Mouse (Mus musculus): Measurements from ENCODE around the gene Nop16. TPM values are rescaled to one million over a fixed set of nuclear protein-coding genes. Genes with fewer than 3 reads are reported as not detected.
"Not testable (repeated sequence)": the region's sequence is repeated elsewhere in the genome, so short reads cannot be mapped to it uniquely, and the experiment has no call there.

Gene Nop16
- 53.0 and 53.1 TPM in 2 replicates for polyA plus RNA-seq (2015; fragmentation: Nextera tagmentation; extraction: Ambion mirVana)

- Histone ChIP-seq H3K4me3 (peak within 1 kb of the TSS; percentile 86), H3K9ac (peak within 1 kb of the TSS; percentile 86), H3K27me3 (no peaks in the 10 kb centered on the region), H3K27ac (peak within 1 kb of the TSS; percentile 94), H3K4me2 (peak within 1 kb of the TSS; percentile 85), H3K36me3 (peaks cover 53% of the 10 kb centered on the region), H3K9me3 (no peaks in the 10 kb centered on the region), H3K4me1 (replicated peaks) (peaks cover 30% of the 10 kb centered on the region)
- WGBS = under 1% methylated on average over 50 of the region's 51 CpGs
- peak; percentile 98 for ATAC-seq (ENCODE audit: low FRiP score)
Measured at GRCm38 (mm10) chr13:54589996-54590951, at the start of gene Nop16, which contains the start of gene Higd2a. Gene Nop16, minus strand, starts transcription at chr13:54590090. Gene Higd2a, plus strand, starts transcription at chr13:54590207.

- ATAC-seq (ENCODE audit: low FRiP score) = no peak
- WGBS = 98% methylated on average over 3 of the region's 3 CpGs
Measured at GRCm38 (mm10) chr13:54635011-54635410, 45.1 kb upstream of the Nop16 start.

GRCm38 (mm10) chr13:54632731-54633277 lies 42.9 kb upstream of the Nop16 start:
- H3K4me1 ChIP-seq (replicated peaks) = no peaks in the 10 kb centered on the region; the same call in 1 of the 2 replicates
- H3K27ac ChIP-seq = no peak overlapping the region
- WGBS = 80% methylated on average over 3 of the region's 3 CpGs
- ATAC-seq (ENCODE audit: low FRiP score) = no peak
- no peak overlapping the region for H3K4me2 ChIP-seq
- H3K4me3 ChIP-seq = no peak overlapping the region
- no peaks in the 10 kb centered on the region for H3K27me3 ChIP-seq
- H3K36me3 ChIP-seq = peaks cover 23% of the 10 kb centered on the region
- H3K9ac ChIP-seq = no peak overlapping the region
- no peaks in the 10 kb centered on the region for H3K9me3 ChIP-seq

More at GRCm38 (mm10) chr13:54635011-54635410, 45.1 kb upstream of the Nop16 start:
- Histone ChIP-seq H3K36me3 (peaks cover 41% of the 10 kb centered on the region), H3K9ac (no peak overlapping the region), H3K27me3 (no peaks in the 10 kb centered on the region), H3K4me2 (no peak overlapping the region), H3K4me1 (replicated peaks) (no peaks in the 10 kb centered on the region), H3K27ac (no peak overlapping the region), H3K9me3 (no peaks in the 10 kb centered on the region), H3K4me3 (no peak overlapping the region)

- peaks cover 10% of the 10 kb centered on the region for H3K36me3 ChIP-seq
- peaks cover 6% of the 10 kb centered on the region for H3K4me1 ChIP-seq (replicated peaks)
- no peak overlapping the region for H3K4me2 ChIP-seq
- no peaks in the 10 kb centered on the region for H3K9me3 ChIP-seq
- H3K27me3 ChIP-seq = no peaks in the 10 kb centered on the region
- no peak overlapping the region for H3K9ac ChIP-seq
- WGBS = 95% methylated on average over 4 of the region's 4 CpGs
- no peak for ATAC-seq (ENCODE audit: low FRiP score)
- H3K27ac ChIP-seq = no peak overlapping the region
- no peak overlapping the region for H3K4me3 ChIP-seq
Measured at GRCm38 (mm10) chr13:54629128-54629527, 39.2 kb upstream of the Nop16 start.

GRCm38 (mm10) chr13:54621960-54622521 lies 32.2 kb upstream of the Nop16 start:
- ATAC-seq (ENCODE audit: low FRiP score) = peak; percentile 83

GRCm38 (mm10) chr13:54621155-54621932 lies 31.5 kb upstream of the Nop16 start, which contains the start of gene Faf2:
Gene Faf2, plus strand, starts transcription at chr13:54621784.
- Histone ChIP-seq H3K4me3 (peak within 1 kb of the TSS; percentile 89), H3K4me1 (replicated peaks) (peaks cover 24% of the 10 kb centered on the region), H3K4me2 (peak within 1 kb of the TSS; percentile 91), H3K9ac (peak within 1 kb of the TSS; percentile 94), H3K27me3 (no peaks in the 10 kb centered on the region), H3K36me3 (no peaks in the 10 kb centered on the region), H3K9me3 (no peaks in the 10 kb centered on the region), H3K27ac (peak within 1 kb of the TSS; percentile 93)
- peak; percentile 98 for ATAC-seq (ENCODE audit: low FRiP score)
- 12% methylated on average over 44 of the region's 44 CpGs for WGBS

More at GRCm38 (mm10) chr13:54621960-54622521, 32.2 kb upstream of the Nop16 start:
- Histone ChIP-seq H3K4me2 (peak overlapping the region; percentile 91), H3K4me1 (replicated peaks) (peaks cover 24% of the 10 kb centered on the region), H3K9ac (peak overlapping the region; percentile 94), H3K27me3 (no peaks in the 10 kb centered on the region), H3K4me3 (peak overlapping the region; percentile 89), H3K9me3 (no peaks in the 10 kb centered on the region), H3K27ac (peak overlapping the region; percentile 93), H3K36me3 (no peaks in the 10 kb centered on the region)
- WGBS = 1% methylated on average over 27 of the region's 27 CpGs

GRCm38 (mm10) chr13:54616998-54617397 lies 27.1 kb upstream of the Nop16 start:
- Histone ChIP-seq H3K9me3 (no peaks in the 10 kb centered on the region), H3K4me2 (no peak overlapping the region), H3K9ac (no peak overlapping the region), H3K4me1 (replicated peaks) (no peaks in the 10 kb centered on the region), H3K27me3 (no peaks in the 10 kb centered on the region), H3K27ac (no peak overlapping the region), H3K4me3 (no peak overlapping the region), H3K36me3 (no peaks in the 10 kb centered on the region)
- WGBS = 73% methylated on average over 6 of the region's 6 CpGs
- ATAC-seq (ENCODE audit: low FRiP score) = no peak

GRCm38 (mm10) chr13:54616307-54616706 lies 26.4 kb upstream of the Nop16 start:
- H3K4me1 ChIP-seq (replicated peaks) = no peaks in the 10 kb centered on the region; the same call in 1 of the 2 replicates
- no peaks in the 10 kb centered on the region for H3K36me3 ChIP-seq
- no peak overlapping the region for H3K9ac ChIP-seq
- H3K27me3 ChIP-seq = no peaks in the 10 kb centered on the region
- H3K27ac ChIP-seq = no peak overlapping the region
- no peak overlapping the region for H3K4me3 ChIP-seq
- no peak overlapping the region for H3K4me2 ChIP-seq
- WGBS = 79% methylated on average over 8 of the region's 8 CpGs
- H3K9me3 ChIP-seq = no peaks in the 10 kb centered on the region
- ATAC-seq (ENCODE audit: low FRiP score) = no peak

GRCm38 (mm10) chr13:54613141-54613540 lies 23.3 kb upstream of the Nop16 start:
- ATAC-seq (ENCODE audit: low FRiP score); H3K4me3 ChIP-seq; H3K27ac ChIP-seq; H3K27me3 ChIP-seq; H3K9me3 ChIP-seq; H3K9ac ChIP-seq; H3K36me3 ChIP-seq; H3K4me2 ChIP-seq: not testable (repeated sequence)
- H3K4me1 ChIP-seq (replicated peaks) = peaks cover 29% of the 10 kb centered on the region
- 87% methylated on average over 8 of the region's 8 CpGs for WGBS

GRCm38 (mm10) chr13:54610972-54611754 lies 21.3 kb upstream of the Nop16 start, which contains the start of gene Cltb:
Gene Cltb, minus strand, starts transcription at chr13:54611344.
- ATAC-seq (ENCODE audit: low FRiP score) = peak; percentile 77
- Histone ChIP-seq H3K9ac (peak within 1 kb of the TSS; percentile 89), H3K4me3 (peak within 1 kb of the TSS; percentile 76), H3K4me1 (replicated peaks) (peaks cover 32% of the 10 kb centered on the region), H3K27me3 (no peaks in the 10 kb centered on the region), H3K27ac (peak within 1 kb of the TSS; percentile 85), H3K4me2 (peak within 1 kb of the TSS; percentile 83), H3K36me3 (peaks cover 8% of the 10 kb centered on the region), H3K9me3 (no peaks in the 10 kb centered on the region)
- WGBS = under 1% methylated on average over 65 of the region's 66 CpGs

- Histone ChIP-seq H3K4me3 (peak overlapping the region; percentile 76), H3K36me3 (peaks cover 14% of the 10 kb centered on the region)
- peak; percentile 53 for ATAC-seq (ENCODE audit: low FRiP score)
Measured at GRCm38 (mm10) chr13:54610613-54610971, 20.7 kb upstream of the Nop16 start.

More at GRCm38 (mm10) chr13:54610613-54610971, 20.7 kb upstream of the Nop16 start:
- no peaks in the 10 kb centered on the region for H3K9me3 ChIP-seq
- H3K9ac ChIP-seq = peak overlapping the region; percentile 89
- peaks cover 32% of the 10 kb centered on the region for H3K4me1 ChIP-seq (replicated peaks)
- H3K4me2 ChIP-seq = peak overlapping the region; percentile 83
- WGBS = 7% methylated on average over 13 of the region's 13 CpGs
- peak overlapping the region; percentile 85 for H3K27ac ChIP-seq
- H3K27me3 ChIP-seq = no peaks in the 10 kb centered on the region

Data from hindbrain, embryonic 13.5 days (tissue).